ENCODE assay signal across 20 mouse cellular contexts in the genomic region with DNA sequence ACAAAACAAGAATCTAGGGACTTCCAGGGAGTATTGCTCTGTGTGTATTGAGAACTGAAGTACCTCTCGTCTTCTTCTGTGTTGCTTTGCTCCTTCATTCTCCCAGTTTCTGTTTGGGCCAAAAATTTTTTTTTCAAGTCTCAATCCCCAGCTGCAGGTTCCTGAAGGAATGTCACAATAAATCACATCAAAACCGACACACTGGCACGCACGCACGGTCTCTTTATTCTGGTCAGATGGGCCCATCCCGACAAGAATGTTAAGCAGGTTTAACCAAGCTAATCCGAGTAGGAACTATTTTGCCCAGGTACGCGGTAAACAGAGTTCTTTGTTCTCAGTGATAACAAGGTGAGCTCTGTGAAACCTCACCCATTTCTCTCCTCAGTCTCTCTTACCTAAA.
"Had no signal": no experiment of that assay in that cellular context is flagged by ENCODE, and none has a peak within 500 bp of the region (broad histone marks: within the 10 kb centered on the region; RNA-seq: fewer than 3 reads in every experiment).

No protein-coding gene starts in this region.

- H3K9ac ChIP-seq: kidney, embryonic 15.5 days; limb, embryonic 12.5 days; liver, embryonic 12.5 days; liver, embryonic 15.5 days; lung, embryonic 15.5 days; neural tube, embryonic 12.5 days; neural tube, embryonic 15.5 days had no signal

- H3K27me3 ChIP-seq: limb, embryonic 12.5 days; liver, embryonic 12.5 days; liver, embryonic 15.5 days; lung, embryonic 15.5 days; neural tube, embryonic 12.5 days; neural tube, embryonic 15.5 days had no signal

- H3K4me2 ChIP-seq: kidney, embryonic 15.5 days; limb, embryonic 12.5 days; liver, embryonic 12.5 days; liver, embryonic 15.5 days; lung, embryonic 15.5 days; neural tube, embryonic 12.5 days; neural tube, embryonic 15.5 days had no signal

- H3K27ac ChIP-seq: kidney, embryonic 15.5 days; limb, embryonic 12.5 days; liver, embryonic 12.5 days; liver, embryonic 15.5 days; lung, embryonic 15.5 days; midbrain, embryonic 10.5 days; neural tube, embryonic 12.5 days; neural tube, embryonic 15.5 days had no signal

- H3K4me1 ChIP-seq: kidney, embryonic 15.5 days; liver, embryonic 12.5 days; liver, embryonic 15.5 days; lung, embryonic 15.5 days; megakaryocyte, embryonic 14.5 days; neural tube, embryonic 12.5 days had no signal

- H3K4me3 ChIP-seq: kidney, embryonic 15.5 days; limb, embryonic 12.5 days; liver, embryonic 12.5 days; liver, embryonic 15.5 days; lung, embryonic 15.5 days; megakaryocyte, embryonic 14.5 days; midbrain, embryonic 10.5 days; neural tube, embryonic 12.5 days; neural tube, embryonic 15.5 days had no signal

- DNase-seq: kidney, adult 11 months; kidney, adult 8-10 months; kidney, postnatal 10 days; kidney, postnatal 36 days; liver; lung, adult 18-20 months; lung, postnatal 10 days; lung, postnatal 36 days; midbrain, embryonic 14.5 days; thymus, adult 18-20 months; thymus, postnatal 4 days had no signal

- H3K9me3 ChIP-seq: kidney, embryonic 15.5 days; limb, embryonic 12.5 days; liver, embryonic 12.5 days; liver, embryonic 15.5 days; lung, embryonic 15.5 days; midbrain, embryonic 10.5 days; neural tube, embryonic 12.5 days; neural tube, embryonic 15.5 days had no signal

- H3K36me3 ChIP-seq: kidney, embryonic 15.5 days; limb, embryonic 12.5 days; liver, embryonic 12.5 days; liver, embryonic 15.5 days; lung, embryonic 15.5 days; midbrain, embryonic 10.5 days; neural tube, embryonic 12.5 days; neural tube, embryonic 15.5 days had no signal

- ATAC-seq: liver, embryonic 12.5 days had no signal
